Mouse (Mus musculus) heart, postnatal 4 days (tissue): ENCODE results near the gene Olfr746. TPM values are rescaled to one million over a fixed set of nuclear protein-coding genes. Genes with fewer than 3 reads are reported as not detected.

Experiments
- DNase-seq: peaks from one replicate; pipeline ENCODE4 v3.0.0; 2021
- total RNA-seq, 2 experiments: library from RNA; stranded (reverse); gene quantifications; 2 replicates each; pipeline ENCODE4 v1.2.3; 2021

Olfr746 gene
- total RNA-seq = not detected

DNA sequence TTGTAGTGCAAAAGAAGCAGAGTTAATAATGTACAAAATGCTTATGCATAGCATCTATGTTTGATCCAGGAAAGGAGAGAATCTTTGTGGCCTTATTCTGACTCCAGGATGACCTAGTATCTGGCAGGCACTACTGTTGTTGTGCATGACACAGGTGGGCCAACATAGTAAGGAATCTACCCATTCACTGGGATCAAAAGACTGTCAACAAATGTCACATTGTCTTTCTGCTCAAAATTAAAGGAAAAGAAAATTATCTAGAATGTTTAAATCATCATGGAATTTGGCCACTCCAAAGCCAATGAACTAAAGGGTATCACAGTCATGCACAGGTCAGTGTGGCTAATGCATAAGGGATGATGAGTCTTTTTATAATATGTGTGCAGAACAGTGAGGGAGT, at the start of gene Olfr746:
TSS of gene Olfr746 (plus strand) at position 301 of the 400 bp plus-strand sequence.
- DNase-seq = no peak

- no peak for DNase-seq
Observed at GRCm38 (mm10) chr14:50614579-50614978, 32.3 kb upstream of the Olfr746 start, which contains the start of gene Olfr744. Olfr744 (plus strand) TSS chr14:50614879.

DNA sequence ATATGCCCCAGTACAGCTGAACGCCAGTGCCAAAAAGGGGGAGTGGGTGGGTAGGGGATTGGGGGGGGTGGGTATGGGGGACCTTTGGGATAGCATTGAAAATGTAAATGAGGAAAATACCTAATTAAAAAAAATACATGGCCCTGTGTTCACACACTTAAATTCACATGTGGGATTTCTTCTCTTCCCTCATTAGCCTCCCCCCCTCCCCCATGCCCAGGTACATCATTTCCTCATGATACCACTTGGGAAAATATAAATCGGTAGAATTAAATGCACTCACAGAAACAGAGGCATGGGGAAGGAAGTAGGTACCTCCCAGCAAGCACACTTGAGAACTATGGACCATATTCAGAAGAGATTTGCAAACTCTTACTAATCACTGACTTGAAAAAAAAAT, 7.8 kb upstream of the Olfr746 start, which contains the start of gene Olfr745:
TSS of gene Olfr745 (plus strand) at position 301 of the 400 bp plus-strand sequence.
- no peak for DNase-seq

DNA sequence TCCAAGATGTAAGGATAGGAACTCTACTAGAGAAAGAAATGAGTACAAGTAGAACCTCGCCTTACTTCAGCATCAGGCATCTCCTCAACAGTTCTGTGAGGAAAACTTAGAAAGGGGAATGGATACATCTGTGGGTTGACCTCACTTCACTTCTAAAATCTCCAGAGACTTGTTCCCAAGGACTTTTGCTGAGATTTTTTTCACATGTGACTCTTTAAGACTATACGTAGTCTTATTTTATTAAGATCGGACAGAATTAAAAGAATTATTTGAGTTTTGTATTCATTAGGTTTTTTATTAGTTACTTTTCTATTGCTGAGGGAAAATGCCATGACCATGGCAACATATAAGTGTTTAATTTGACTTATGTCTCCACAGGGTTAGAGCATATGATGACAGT, 46.2 kb downstream of the Olfr746 start, which contains the start of gene Olfr747:
TSS of gene Olfr747 (minus strand) at position 101 of the 400 bp plus-strand sequence.
- DNase-seq = no peak

Other genes with a start within 250 kb of the Olfr746 start
- gene Olfr738, start 239.5 kb upstream of the Olfr746 start, total RNA-seq = not detected
- gene Olfr739, start 228.5 kb upstream of the Olfr746 start, total RNA-seq = not detected
- gene Olfr740, start 201.5 kb upstream of the Olfr746 start, total RNA-seq = not detected
- gene Olfr741, start 174.3 kb upstream of the Olfr746 start, total RNA-seq = not detected
- not detected for gene Olfr742, start 143.5 kb upstream of the Olfr746 start, total RNA-seq
- gene Olfr743, start 125.2 kb upstream of the Olfr746 start, total RNA-seq = not detected
- not detected for gene Olfr744, start 32.2 kb upstream of the Olfr746 start, total RNA-seq
- not detected for gene Olfr745, start 7.7 kb upstream of the Olfr746 start, total RNA-seq
- not detected for gene Olfr747, start 46.1 kb downstream of the Olfr746 start, total RNA-seq
- gene Olfr748, start 60.3 kb downstream of the Olfr746 start, total RNA-seq = not detected
- gene Olfr749, start 98.0 kb downstream of the Olfr746 start, total RNA-seq = not detected
- gene Ttc5, start 138.4 kb downstream of the Olfr746 start, total RNA-seq = 10 to 100 TPM; 30.7 to 31.2 TPM
- gene Ccnb1ip1, start 160.6 kb downstream of the Olfr746 start, total RNA-seq = under 1 TPM in 1 of 2 experiments, not detected in 1; 0.18 TPM
- 10 to 100 TPM; 25.5 to 26.8 TPM for gene Parp2, start 160.8 kb downstream of the Olfr746 start, total RNA-seq
- 10 to 100 TPM in 1 of 2 experiments, 1 to 10 TPM in 1; 9.3 to 12.3 TPM for gene Tep1, start 223.5 kb downstream of the Olfr746 start, total RNA-seq